Mouse (Mus musculus) midbrain, embryonic 10.5 days (tissue): Measurements from ENCODE around the gene St5. TPM values are rescaled to one million over a fixed set of nuclear protein-coding genes. Genes with fewer than 3 reads are reported as not detected.

ENCODE experiments used
- DNase-seq: peaks from one replicate; pipeline ENCODE4 v3.0.0-alpha.2; 2017; ENCODE audit warnings: low spot score
- H3K27ac ChIP-seq: fragments of 300-500 bp; sonication (generic); replicated peaks from 2 replicates; pipeline ENCODE4 v1.5.1; 2016; ENCODE audit warnings: mild to moderate bottlenecking
- H3K27me3 ChIP-seq: fragments of 300-500 bp; sonication (generic); 2 replicates; pipeline ENCODE4 v1.6.1; 2016; ENCODE audit warnings: low read depth, mild to moderate bottlenecking; ENCODE audit not compliant: poor library complexity, severe bottlenecking
- H3K36me3 ChIP-seq: fragments of 300-500 bp; sonication (generic); 2 replicates; pipeline ENCODE4 v1.6.1; 2016; ENCODE audit warnings: mild to moderate bottlenecking, moderate library complexity
- H3K4me1 ChIP-seq: fragments of 300-500 bp; sonication (generic); 2 replicates; pipeline ENCODE4 v1.6.1; 2016
- H3K4me3 ChIP-seq: fragments of 300-500 bp; sonication (generic); 2 replicates; pipeline ENCODE4 v1.5.1; 2016; ENCODE audit warnings: mild to moderate bottlenecking, moderate library complexity
- H3K9me3 ChIP-seq: fragments of 300-500 bp; sonication (generic); replicated peaks from 2 replicates; pipeline ENCODE4 v1.6.1; 2016; ENCODE audit warnings: mild to moderate bottlenecking
- WGBS: fragments of 180-500 bp; shearing (Covaris S2); methylation state at CpG from one replicate; pipeline ENCODE4 v1.1.7; 2016; 5-methylcytosine and 5-hydroxymethylcytosine counted together
- polyA plus RNA-seq: library from polyadenylated mRNA; unstranded; fragments of >200 nt; fragmentation: Nextera tagmentation; extraction: Ambion mirVana; gene quantifications from 2 replicates; pipeline ENCODE4 v1.2.1, GENCODE M21; 2016

St5 gene
- polyA plus RNA-seq, 1 experiment from 2014 or later = 36.3 TPM

- 45% methylated on average over 9 of the region's 9 CpGs for WGBS
- Histone ChIP-seq H3K36me3 (no peaks in the 10 kb centered on the region), H3K27me3 (no peaks in the 10 kb centered on the region), H3K27ac (no peak overlapping the region), H3K4me1 (peaks cover 16% of the 10 kb centered on the region), H3K9me3 (no peaks in the 10 kb centered on the region), H3K4me3 (no peak overlapping the region)
- DNase-seq = no peak
Observed at GRCm38 (mm10) chr7:109628935-109629609, 74.3 kb downstream of the St5 start.

GRCm38 (mm10) chr7:109627851-109628250 lies 75.6 kb downstream of the St5 start:
- Histone ChIP-seq H3K27me3 (no peaks in the 10 kb centered on the region), H3K9me3 (no peaks in the 10 kb centered on the region), H3K36me3 (no peaks in the 10 kb centered on the region), H3K4me3 (no peak overlapping the region), H3K27ac (no peak overlapping the region), H3K4me1 (peaks cover 16% of the 10 kb centered on the region)
- DNase-seq = no peak
- 96% methylated on average over 2 of the region's 2 CpGs for WGBS

GRCm38 (mm10) chr7:109622234-109622838 lies 81.1 kb downstream of the St5 start:
- H3K27me3 ChIP-seq = no peaks in the 10 kb centered on the region
- no peaks in the 10 kb centered on the region for H3K36me3 ChIP-seq
- H3K4me1 ChIP-seq = peaks cover 13% of the 10 kb centered on the region
- H3K27ac ChIP-seq = no peak overlapping the region
- no peak for DNase-seq
- WGBS = 91% methylated on average over 9 of the region's 9 CpGs
- no peak overlapping the region for H3K4me3 ChIP-seq
- H3K9me3 ChIP-seq = no peaks in the 10 kb centered on the region

GRCm38 (mm10) chr7:109620967-109621366 lies 82.4 kb downstream of the St5 start:
- 48% methylated on average over 2 of the region's 2 CpGs for WGBS
- no peaks in the 10 kb centered on the region for H3K27me3 ChIP-seq
- DNase-seq = no peak
- H3K4me3 ChIP-seq = no peak overlapping the region
- no peaks in the 10 kb centered on the region for H3K9me3 ChIP-seq
- no peak overlapping the region for H3K27ac ChIP-seq
- H3K4me1 ChIP-seq = peaks cover 27% of the 10 kb centered on the region
- H3K36me3 ChIP-seq = no peaks in the 10 kb centered on the region

- 82% methylated on average over 3 of the region's 3 CpGs for WGBS
- H3K4me3 ChIP-seq = no peak overlapping the region
- no peak overlapping the region for H3K27ac ChIP-seq
- peaks cover 34% of the 10 kb centered on the region for H3K4me1 ChIP-seq
- no peaks in the 10 kb centered on the region for H3K36me3 ChIP-seq
- no peak for DNase-seq
- H3K9me3 ChIP-seq = no peaks in the 10 kb centered on the region
- no peaks in the 10 kb centered on the region for H3K27me3 ChIP-seq
Observed at GRCm38 (mm10) chr7:109620288-109620687, 83.1 kb downstream of the St5 start.

GRCm38 (mm10) chr7:109618721-109619120 lies 84.7 kb downstream of the St5 start:
- DNase-seq = peak; percentile 61
- H3K27me3 ChIP-seq = no peaks in the 10 kb centered on the region
- WGBS = 22% methylated on average over 6 of the region's 6 CpGs
- H3K27ac ChIP-seq = no peak overlapping the region
- peaks cover 49% of the 10 kb centered on the region for H3K4me1 ChIP-seq
- H3K36me3 ChIP-seq = no peaks in the 10 kb centered on the region
- H3K9me3 ChIP-seq = no peaks in the 10 kb centered on the region
- no peak overlapping the region for H3K4me3 ChIP-seq

- 86% methylated on average over 3 of the region's 3 CpGs for WGBS
- Histone ChIP-seq H3K27ac (no peak overlapping the region), H3K27me3 (no peaks in the 10 kb centered on the region), H3K4me3 (no peak overlapping the region), H3K36me3 (no peaks in the 10 kb centered on the region), H3K4me1 (peaks cover 58% of the 10 kb centered on the region), H3K9me3 (no peaks in the 10 kb centered on the region)
- no peak for DNase-seq
Observed at GRCm38 (mm10) chr7:109617838-109618237, 85.6 kb downstream of the St5 start.

- peak overlapping the region; percentile 53 for H3K4me3 ChIP-seq
- no peaks in the 10 kb centered on the region for H3K9me3 ChIP-seq
- WGBS = 1% methylated on average over 25 of the region's 25 CpGs
- peak; percentile 95 for DNase-seq
- peaks cover 68% of the 10 kb centered on the region for H3K4me1 ChIP-seq
- peak overlapping the region; percentile 90 for H3K27ac ChIP-seq
- H3K36me3 ChIP-seq = no peaks in the 10 kb centered on the region
- H3K27me3 ChIP-seq = no peaks in the 10 kb centered on the region
Observed at GRCm38 (mm10) chr7:109616034-109616979, 87.1 kb downstream of the St5 start.

GRCm38 (mm10) chr7:109615601-109616000 lies 87.8 kb downstream of the St5 start:
- H3K4me3 ChIP-seq = peak overlapping the region; percentile 53
- 33% methylated on average over 4 of the region's 4 CpGs for WGBS
- H3K27me3 ChIP-seq = no peaks in the 10 kb centered on the region
- peaks cover 68% of the 10 kb centered on the region for H3K4me1 ChIP-seq
- no peaks in the 10 kb centered on the region for H3K36me3 ChIP-seq
- H3K9me3 ChIP-seq = no peaks in the 10 kb centered on the region
- peak; percentile 24 for DNase-seq
- peak overlapping the region; percentile 90 for H3K27ac ChIP-seq

GRCm38 (mm10) chr7:109614939-109615338 lies 88.5 kb downstream of the St5 start:
- Histone ChIP-seq H3K27ac (peak overlapping the region; percentile 90), H3K9me3 (no peaks in the 10 kb centered on the region), H3K4me1 (peaks cover 74% of the 10 kb centered on the region), H3K36me3 (no peaks in the 10 kb centered on the region), H3K27me3 (no peaks in the 10 kb centered on the region), H3K4me3 (peak overlapping the region; percentile 53)
- no peak for DNase-seq
- WGBS = 41% methylated on average over 4 of the region's 4 CpGs

GRCm38 (mm10) chr7:109613531-109614021 lies 89.8 kb downstream of the St5 start:
- Histone ChIP-seq H3K9me3 (no peaks in the 10 kb centered on the region), H3K36me3 (no peaks in the 10 kb centered on the region), H3K4me1 (peaks cover 80% of the 10 kb centered on the region), H3K27ac (peak overlapping the region; percentile 81), H3K27me3 (no peaks in the 10 kb centered on the region), H3K4me3 (no peak overlapping the region)
- WGBS = 67% methylated on average over 5 of the region's 5 CpGs
- no peak for DNase-seq

GRCm38 (mm10) chr7:109613051-109613450 lies 90.4 kb downstream of the St5 start:
- H3K27ac ChIP-seq = peak overlapping the region; percentile 81
- no peaks in the 10 kb centered on the region for H3K36me3 ChIP-seq
- 0 out of 2 replicates have a peak overlapping the region, but pooled peaks have one; percentile 7 for H3K4me3 ChIP-seq
- peaks cover 79% of the 10 kb centered on the region for H3K4me1 ChIP-seq
- H3K27me3 ChIP-seq = no peaks in the 10 kb centered on the region
- no peaks in the 10 kb centered on the region for H3K9me3 ChIP-seq
- WGBS = 83% methylated on average over 2 of the region's 3 CpGs
- no peak for DNase-seq
